Comparison of ENCODE assay signal across 9 mouse cellular contexts in the genomic region with DNA sequence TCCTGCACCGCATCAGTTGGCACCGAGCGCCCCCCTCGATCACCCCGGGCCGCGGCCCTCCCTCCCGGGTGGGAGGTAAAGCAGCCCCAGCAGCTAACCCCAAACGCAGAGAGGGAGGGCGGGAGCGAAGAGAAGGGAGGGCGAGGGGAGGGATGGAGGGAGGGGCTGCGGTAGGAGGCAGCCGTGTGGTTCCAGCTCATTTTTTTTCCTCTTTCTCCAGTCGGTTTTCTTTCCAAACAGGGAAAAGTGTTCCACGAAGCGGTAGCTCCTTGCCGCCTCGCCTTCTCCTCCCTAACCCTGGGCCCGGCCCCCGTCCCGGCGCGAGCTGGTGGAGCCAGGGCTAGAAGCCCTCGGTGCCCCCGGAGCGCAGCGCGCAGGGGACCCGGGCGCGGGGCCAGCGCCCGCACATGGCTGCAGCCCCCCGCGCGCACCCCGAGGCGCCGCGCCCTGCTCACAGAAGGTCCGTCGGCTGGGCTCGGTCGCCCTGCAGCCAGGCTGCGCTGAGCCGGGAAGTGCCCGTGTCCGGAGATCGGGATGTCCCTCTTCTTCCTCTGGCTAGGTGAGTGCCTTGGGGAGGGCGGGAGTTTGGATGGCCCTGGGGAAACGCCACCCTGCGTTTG. TPM values are rescaled to one million over a fixed set of nuclear protein-coding genes. Genes with fewer than 3 reads are reported as not detected.
A peak's percentile ranks its signal among the peaks of the same experiment; 100 is the strongest.
DNase-seq lines count a peak whose midpoint lies in the region; ATAC-seq and TF ChIP-seq lines count a peak whose summit lies in the region.
"Had no signal": no experiment of that assay in that cellular context is flagged by ENCODE, and none has a peak within 500 bp of the region (broad histone marks: within the 10 kb centered on the region; RNA-seq: fewer than 3 reads in every experiment).

Gene Clmp, plus strand, starts transcription at position 162 of the 620 bp plus-strand sequence.

- WGBS in kidney, postnatal 0 days: under 1% methylated on average over 50 of the region's 53 CpGs
- 2% methylated on average over 47 of the region's 53 CpGs for WGBS in lung, postnatal 0 days
- WGBS in stomach, embryonic 16.5 days: 0% methylated on average over 53 of the region's 53 CpGs

- no peaks in the 10 kb centered on the region for H3K27me3 ChIP-seq in kidney, postnatal 0 days (ENCODE audit: insufficient read depth, low read length)
- 0 out of 2 replicates have a peak, but pooled peaks cover 7% of the 10 kb centered on the region for H3K27me3 ChIP-seq in lung, postnatal 0 days (replicated peaks; ENCODE audit: insufficient read depth, low read length)
- peaks cover 3% of the 10 kb centered on the region; the same call in 1 of the 2 replicates for H3K27me3 ChIP-seq in stomach, embryonic 16.5 days (ENCODE audit: control insufficient read depth, insufficient read depth, low read length)

- no peaks in the 10 kb centered on the region for H3K36me3 ChIP-seq in kidney, postnatal 0 days (ENCODE audit: insufficient read depth, low read length)
- no peaks in the 10 kb centered on the region for H3K36me3 ChIP-seq in lung, postnatal 0 days (ENCODE audit: insufficient read depth, low read length)
- no peaks in the 10 kb centered on the region for H3K36me3 ChIP-seq in stomach, embryonic 16.5 days (ENCODE audit: control insufficient read depth, insufficient read depth, low read length)

- no peak for TF ChIP-seq EP300 in lung, postnatal 0 days (IDR thresholded peaks at IDR 0.05)

- peak within 1 kb of the TSS; percentile 70 for H3K4me3 ChIP-seq in kidney, postnatal 0 days (replicated peaks; ENCODE audit: low read depth, low read length)
- peak within 1 kb of the TSS; percentile 50 for H3K4me3 ChIP-seq in lung, postnatal 0 days (ENCODE audit: low read depth, low read length)
- peak within 1 kb of the TSS; percentile 75 for H3K4me3 ChIP-seq in stomach, embryonic 16.5 days (replicated peaks; ENCODE audit: low read length)

- H3K4me1 ChIP-seq in kidney, postnatal 0 days (replicated peaks; ENCODE audit: insufficient read depth, low read length): peaks cover 5% of the 10 kb centered on the region
- no peaks in the 10 kb centered on the region for H3K4me1 ChIP-seq in lung, postnatal 0 days (ENCODE audit: insufficient read depth, low read depth, low read length)
- H3K4me1 ChIP-seq in stomach, embryonic 16.5 days (ENCODE audit: control insufficient read depth, insufficient read depth, low read length): peaks cover 6% of the 10 kb centered on the region; the same call in 1 of the 2 replicates

- peak within 1 kb of the TSS; percentile 81 for H3K27ac ChIP-seq in kidney, postnatal 0 days
- no peak within 1 kb of the TSS for H3K27ac ChIP-seq in lung, postnatal 0 days (ENCODE audit: low read length)
- peak within 1 kb of the TSS; percentile 97 for H3K27ac ChIP-seq in stomach, embryonic 16.5 days (ENCODE audit: low read length)
- H3K27ac ChIP-seq: macrophage had no signal

- H3K9ac ChIP-seq in kidney, postnatal 0 days (ENCODE audit: low read depth, low read length): peak within 1 kb of the TSS; percentile 73
- H3K9ac ChIP-seq in lung, postnatal 0 days (replicated peaks; ENCODE audit: low read depth): peak within 1 kb of the TSS; percentile 46
- peak within 1 kb of the TSS; percentile 87 for H3K9ac ChIP-seq in stomach, embryonic 16.5 days (ENCODE audit: low read length)

- DNase-seq in frontal cortex, postnatal 14 days (ENCODE audit: low spot score in 2 of 2): no peak
- peak; percentile 30 for DNase-seq in urinary bladder, postnatal 14 days (ENCODE audit: low spot score)
- DNase-seq in urinary bladder, postnatal 36 days (ENCODE audit: low spot score in 2 of 2): no peak
- peak; percentile 48 for DNase-seq in gastrocnemius, postnatal 10 days
- DNase-seq in kidney, postnatal 0 days (ENCODE audit: low spot score): peak; percentile 83
- DNase-seq in lung, postnatal 0 days (ENCODE audit: low spot score): peak; percentile 36

- ATAC-seq in frontal cortex, adult (ENCODE audit: low TSS enrichment): peak; percentile 55
- peak; percentile 67 for ATAC-seq in kidney, postnatal 0 days (replicated peaks; ENCODE audit: low FRiP score, low read depth)
- ATAC-seq in lung, postnatal 0 days: peak; percentile 20; the same call in 1 of the 2 replicates
- peak; percentile 64; the same call in 1 of the 2 replicates for ATAC-seq in stomach, embryonic 16.5 days (ENCODE audit: insufficient read depth, low FRiP score)

- TF ChIP-seq CTCF in kidney, postnatal 0 days (IDR thresholded peaks at IDR 0.05; ENCODE audit: low read depth): 0 out of 2 replicates have a peak, but pooled peaks have one; percentile 21
- TF ChIP-seq CTCF in lung, postnatal 0 days (IDR thresholded peaks at IDR 0.05): no peak

- H3K9me3 ChIP-seq in kidney, postnatal 0 days (replicated peaks; ENCODE audit: low read length): no peaks in the 10 kb centered on the region
- H3K9me3 ChIP-seq in lung, postnatal 0 days (ENCODE audit: low read length): no peaks in the 10 kb centered on the region
- no peaks in the 10 kb centered on the region for H3K9me3 ChIP-seq in stomach, embryonic 16.5 days (replicated peaks; ENCODE audit: control insufficient read depth, low read length)

- H3K4me2 ChIP-seq in kidney, postnatal 0 days (ENCODE audit: low read length): peak within 1 kb of the TSS; percentile 92
- H3K4me2 ChIP-seq in lung, postnatal 0 days (replicated peaks; ENCODE audit: low read depth, low read length): peak within 1 kb of the TSS; percentile 80
- peak within 1 kb of the TSS; percentile 75 for H3K4me2 ChIP-seq in stomach, embryonic 16.5 days (ENCODE audit: low read depth, low read length)

RNA-seq across cellular contexts. Expression of gene Clmp, which starts in this region (rescaled TPM):
- total RNA-seq in gastrocnemius, postnatal 10 days (2021): 10 to 100 TPM; 11.3 to 16.1 TPM
- polyA plus RNA-seq in kidney, postnatal 0 days (2015; fragmentation: Nextera tagmentation; extraction: Ambion mirVana): 23.6 and 26.2 TPM in 2 replicates
- 11.9 and 12.5 TPM in 2 replicates for polyA plus RNA-seq in lung, postnatal 0 days (2015; fragmentation: Nextera tagmentation; extraction: Ambion mirVana)
- polyA plus RNA-seq in stomach, embryonic 16.5 days (2015; fragmentation: Nextera tagmentation; extraction: Ambion mirVana): 21.5 and 23.2 TPM in 2 replicates

Comparison
In these comparisons a context has a peak if more than half of its experiments do, and no peak if none do; other contexts are left out.
1. DNase-seq: peak in urinary bladder, postnatal 14 days (single experiment), gastrocnemius, postnatal 10 days (single experiment), kidney, postnatal 0 days (single experiment) and lung, postnatal 0 days (single experiment); none in frontal cortex, postnatal 14 days (0 of 2) and urinary bladder, postnatal 36 days (0 of 2).
2. Peak in every context shown above with its lines, with median percentiles within 50 percentile points of each other: ATAC-seq, H3K4me2 ChIP-seq, H3K4me3 ChIP-seq and H3K9ac ChIP-seq.